Mouse (Mus musculus): Measurements from ENCODE around the gene Tnpo3.

- TF ChIP-seq CTCF (IDR thresholded peaks at IDR 0.05; ENCODE audit: low read depth) (no peak), EP300 (IDR thresholded peaks at IDR 0.05; ENCODE audit: low read depth) (no peak)
These were observed 62.1 kb downstream of the Tnpo3 start for GRCm38 (mm10) chr6:29547582-29547981.

Measured in heart, postnatal 0 days (tissue).